Mouse (Mus musculus) adrenal gland, postnatal 14 days (tissue): ENCODE results near the gene Olfr95. TPM values are rescaled to one million over a fixed set of nuclear protein-coding genes. Genes with fewer than 3 reads are reported as not detected.
A peak's percentile ranks its signal among the peaks of the same experiment; 100 is the strongest.
"Not testable (repeated sequence)": the region's sequence is repeated elsewhere in the genome, so short reads cannot be mapped to it uniquely, and the experiment has no call there.

Source experiments
- DNase-seq: peaks from one replicate; pipeline ENCODE4 v3.0.0; 2021; ENCODE audit warnings: mixed read lengths
- long read RNA-seq, 2 experiments: library from polyadenylated mRNA; stranded (forward); transcript quantifications; one replicate each; pipeline ENCODE4 v2.0.0; 2021
- total RNA-seq: library from RNA; stranded (reverse); gene quantifications from 2 replicates; pipeline ENCODE4 v1.2.3, GENCODE M21; 2021

Olfr95 gene
- not detected in 2 replicates for total RNA-seq
- long read RNA-seq, experiment 1, result 0 reads
- long read RNA-seq, experiment 2, result 0 reads

DNA sequence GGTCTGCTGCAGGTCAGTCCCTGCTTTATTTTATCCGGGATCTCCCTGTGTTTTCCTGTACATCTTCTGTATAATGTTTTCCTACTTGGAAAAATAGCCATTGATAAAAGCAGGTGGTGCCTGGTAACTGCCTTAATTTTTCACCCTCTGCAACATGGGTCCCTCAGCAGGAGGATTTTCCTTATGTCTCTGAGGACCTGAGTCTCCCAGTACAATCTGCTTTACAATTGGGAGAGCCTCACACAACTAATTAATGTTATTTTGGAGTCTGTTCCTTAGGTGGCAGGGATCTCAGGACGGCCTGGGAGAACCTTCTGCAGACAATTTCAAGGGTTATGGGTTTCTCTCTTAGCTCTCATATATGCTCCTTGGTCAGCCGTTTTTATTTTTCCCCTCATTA lies at the start of gene Olfr95:
TSS of gene Olfr95 (minus strand) at position 101 of the 400 bp plus-strand sequence.
- no peak for DNase-seq

DNA sequence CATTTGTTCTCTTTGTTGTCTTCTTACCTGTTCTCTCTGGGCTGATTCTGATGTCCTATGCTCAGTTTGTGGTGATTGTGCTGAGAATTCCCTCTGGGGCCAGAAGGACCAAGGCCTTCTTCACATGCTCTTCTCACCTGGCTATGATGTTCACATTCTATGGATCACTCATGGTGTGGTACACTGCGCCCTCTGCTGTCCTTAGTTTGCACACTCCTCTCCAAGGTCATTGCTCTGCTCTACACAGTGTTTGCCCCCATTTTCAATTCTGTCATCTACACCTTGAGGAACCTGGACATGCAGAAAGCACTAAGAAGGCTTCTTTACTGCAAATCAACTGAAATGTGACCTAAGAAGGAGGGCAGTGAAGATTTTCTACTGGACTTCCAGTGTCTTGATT lies 37.6 kb upstream of the Olfr95 start:
- DNase-seq, result peak; percentile 9

DNA sequence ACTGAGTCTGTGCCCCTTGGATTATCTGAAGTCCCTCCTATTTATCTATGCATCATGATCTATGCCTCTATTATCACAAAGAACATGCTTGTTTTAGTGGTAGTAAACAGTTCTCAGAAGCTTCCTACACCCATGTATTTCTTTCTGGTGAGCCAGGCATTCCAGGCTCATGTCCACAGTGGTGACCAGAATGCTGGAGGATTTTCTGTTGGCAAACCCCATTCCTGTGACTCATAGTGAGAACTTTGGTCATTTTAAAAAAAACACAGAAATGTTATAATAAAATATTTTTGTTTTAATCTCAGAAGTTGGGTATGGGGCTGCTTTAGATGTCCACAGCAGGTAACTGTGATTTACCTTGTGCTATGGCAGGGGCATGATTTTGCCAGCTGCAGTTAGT lies 36.5 kb upstream of the Olfr95 start:
- no peak for DNase-seq

DNA sequence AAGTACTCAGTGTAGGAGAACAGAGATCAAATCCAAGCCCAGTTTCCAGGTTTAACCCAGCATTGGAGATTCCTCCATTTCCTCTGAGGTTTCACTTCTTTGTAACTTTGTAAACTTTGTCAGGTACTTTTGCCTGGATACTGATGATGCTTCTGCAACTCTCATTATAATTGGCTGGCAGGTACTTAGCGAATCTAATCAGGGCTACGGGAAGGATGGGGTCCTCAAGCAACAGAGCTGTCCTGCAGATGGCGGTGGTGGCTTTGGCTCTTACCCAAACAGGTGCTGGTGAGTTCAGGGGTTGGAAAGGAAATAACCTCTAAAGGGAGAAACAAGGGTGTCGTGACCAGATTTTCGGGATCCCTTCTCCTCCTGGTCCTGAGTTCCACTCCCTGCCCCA lies 33.8 kb upstream of the Olfr95 start:
- DNase-seq, result peak; percentile 43

DNA sequence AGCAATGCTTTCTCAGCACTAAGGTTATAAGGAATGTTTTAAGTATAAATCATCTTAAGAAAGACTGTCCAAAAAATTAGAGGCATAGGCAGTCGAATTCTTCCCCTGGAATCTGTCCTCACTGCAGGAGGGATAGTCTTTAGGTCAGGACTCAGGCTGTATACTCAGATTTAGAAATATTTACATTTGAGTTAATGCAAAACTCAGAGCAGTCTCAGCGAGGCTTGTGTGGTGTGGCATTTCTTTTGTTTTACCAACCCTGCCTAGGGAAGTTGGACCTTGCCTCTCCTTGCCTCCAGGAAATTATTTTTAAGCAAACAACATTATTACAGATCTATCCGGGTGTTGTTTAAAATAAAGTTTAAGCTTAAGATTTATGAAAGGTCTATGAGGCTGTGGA lies 29.3 kb upstream of the Olfr95 start:
- DNase-seq, result no peak

DNA sequence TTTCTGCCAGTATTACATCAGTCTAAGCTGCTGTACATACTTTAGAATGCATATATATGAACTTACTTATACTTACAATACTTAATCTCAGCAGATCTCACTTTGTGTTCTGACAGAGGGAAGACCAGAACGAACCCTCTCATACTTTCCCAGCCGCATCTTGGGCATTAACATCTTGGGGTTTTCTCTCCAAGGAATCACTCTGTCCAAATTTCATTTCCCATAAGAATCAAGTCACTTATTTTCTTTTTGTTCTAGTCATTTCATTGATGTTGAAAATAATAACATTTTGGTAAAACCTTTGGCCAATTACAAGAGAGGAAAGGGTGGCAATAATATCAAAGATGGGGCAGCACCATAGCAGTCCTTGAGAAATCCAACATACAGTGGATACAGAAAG lies 24.3 kb upstream of the Olfr95 start, which contains the start of gene Olfr97:
TSS of gene Olfr97 (minus strand) at position 101 of the 400 bp plus-strand sequence.
- not testable (repeated sequence) for DNase-seq

DNA sequence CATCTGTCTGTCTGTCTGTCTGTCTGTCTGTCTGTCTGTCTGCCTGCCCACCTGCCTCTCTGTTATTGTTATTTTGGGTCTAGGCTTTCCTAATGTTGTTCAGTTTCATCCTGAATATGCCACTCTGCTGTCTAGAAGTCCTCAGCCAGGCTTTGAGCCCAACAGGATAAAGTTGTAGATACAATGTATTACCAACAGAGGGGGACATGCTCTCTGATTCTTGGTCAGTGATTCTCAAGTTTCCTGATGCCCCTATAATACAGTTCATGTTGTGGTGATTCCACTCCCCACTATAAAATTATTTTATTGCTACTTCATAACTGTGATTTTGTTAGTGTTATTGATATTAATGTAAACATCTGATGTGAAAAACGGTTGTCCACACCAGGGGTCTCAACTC lies 9.0 kb upstream of the Olfr95 start:
- no peak for DNase-seq

DNA sequence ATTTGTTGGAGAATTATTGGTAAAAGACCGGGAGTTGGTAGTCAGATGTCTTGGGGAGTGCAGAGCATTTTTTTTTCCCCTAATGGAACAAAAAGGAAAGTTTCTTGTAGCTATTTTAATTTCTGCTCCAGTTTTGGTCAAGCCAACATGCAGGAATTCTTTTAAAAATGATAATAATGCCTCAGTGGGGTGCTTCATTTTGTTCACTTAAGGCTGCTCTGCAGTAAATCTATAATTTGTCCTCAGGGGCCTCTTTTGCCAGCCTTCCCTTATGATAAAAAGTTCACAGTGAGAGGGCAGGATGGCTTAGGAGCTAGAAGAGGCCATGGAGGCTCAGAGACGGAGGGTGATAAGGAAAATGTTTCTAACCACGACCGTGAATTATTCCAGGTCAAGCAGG lies 6.9 kb upstream of the Olfr95 start, which contains the start of gene Olfr96:
TSS of gene Olfr96 (plus strand) at position 301 of the 400 bp plus-strand sequence.
- no peak for DNase-seq

DNA sequence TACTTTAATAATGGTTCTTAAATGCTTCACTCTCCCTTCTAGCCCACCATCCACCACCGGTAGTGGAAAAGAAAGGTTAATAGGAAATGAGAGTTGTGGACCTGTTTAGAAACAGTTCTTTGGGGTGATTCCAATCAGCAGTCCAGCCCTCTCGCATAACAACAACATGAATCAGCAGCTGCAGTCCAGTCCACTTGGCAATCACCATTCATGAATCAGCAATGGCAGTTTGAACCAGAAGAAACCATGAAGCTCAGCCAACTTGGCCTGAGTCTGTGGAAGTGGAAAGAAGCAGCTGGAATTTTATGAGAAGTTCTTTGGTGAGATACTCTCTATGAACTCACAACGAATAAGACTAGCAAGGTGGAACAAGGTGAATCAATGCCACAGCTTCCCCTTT lies 5.6 kb upstream of the Olfr95 start:
- peak; percentile 32 for DNase-seq

DNA sequence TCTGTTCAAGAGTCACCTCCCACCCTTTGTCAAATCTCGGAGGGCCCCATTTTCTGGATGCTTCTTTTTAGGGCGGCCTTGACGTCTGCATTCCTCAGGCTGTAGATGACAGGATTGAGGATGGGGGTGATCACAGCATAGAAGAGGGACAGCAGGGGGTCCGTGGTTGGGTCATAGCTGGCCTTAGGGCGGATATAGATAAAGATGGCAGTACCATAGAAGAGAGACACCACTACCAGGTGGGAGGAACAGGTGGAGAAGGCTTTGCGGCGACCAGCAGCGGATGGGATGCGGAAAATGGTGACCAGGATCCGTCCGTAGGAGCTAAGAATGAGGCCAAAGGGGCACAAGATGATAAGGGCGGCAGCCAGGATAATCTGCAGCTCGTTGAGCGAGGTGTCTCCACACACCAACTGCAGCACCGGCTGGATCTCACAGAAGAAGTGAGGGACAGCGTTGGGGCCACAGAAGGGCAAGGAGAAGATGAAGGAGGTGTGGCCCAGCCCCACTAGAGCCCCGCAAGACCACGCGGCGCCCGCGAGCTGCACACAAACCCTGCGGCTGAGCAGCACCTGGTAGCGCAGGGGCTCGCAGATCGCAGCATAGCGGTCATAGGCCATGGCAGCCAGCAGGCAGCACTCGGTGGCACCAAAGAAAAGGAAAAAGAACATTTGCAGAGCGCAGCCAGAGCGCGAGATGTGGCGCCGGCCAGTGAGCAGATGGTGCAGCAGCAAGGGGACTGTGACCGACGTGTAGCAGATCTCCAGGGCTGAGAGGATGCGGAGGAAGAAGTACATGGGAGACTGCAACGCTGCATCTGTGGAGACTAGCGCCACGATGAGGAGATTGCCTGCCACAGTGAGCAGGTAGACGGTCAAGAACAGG lies 1.8 kb downstream of the Olfr95 start:
- no peak for DNase-seq

DNA sequence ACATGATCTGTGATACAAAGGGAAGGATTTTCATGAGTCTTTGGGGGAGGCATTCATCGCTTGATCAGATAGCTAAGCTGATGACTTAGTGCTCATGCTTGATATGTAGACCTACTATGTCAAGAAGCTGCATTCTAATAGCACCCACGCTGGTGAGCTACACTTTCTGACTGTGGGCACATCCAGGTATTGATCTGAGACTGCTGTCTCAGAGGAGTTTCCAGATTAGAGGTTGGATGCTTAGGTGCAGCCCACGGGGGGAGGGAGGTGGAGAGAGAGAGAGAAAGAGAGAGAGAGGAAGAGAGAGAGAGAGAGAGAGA lies 9.0 kb downstream of the Olfr95 start:
- DNase-seq, result no peak

DNA sequence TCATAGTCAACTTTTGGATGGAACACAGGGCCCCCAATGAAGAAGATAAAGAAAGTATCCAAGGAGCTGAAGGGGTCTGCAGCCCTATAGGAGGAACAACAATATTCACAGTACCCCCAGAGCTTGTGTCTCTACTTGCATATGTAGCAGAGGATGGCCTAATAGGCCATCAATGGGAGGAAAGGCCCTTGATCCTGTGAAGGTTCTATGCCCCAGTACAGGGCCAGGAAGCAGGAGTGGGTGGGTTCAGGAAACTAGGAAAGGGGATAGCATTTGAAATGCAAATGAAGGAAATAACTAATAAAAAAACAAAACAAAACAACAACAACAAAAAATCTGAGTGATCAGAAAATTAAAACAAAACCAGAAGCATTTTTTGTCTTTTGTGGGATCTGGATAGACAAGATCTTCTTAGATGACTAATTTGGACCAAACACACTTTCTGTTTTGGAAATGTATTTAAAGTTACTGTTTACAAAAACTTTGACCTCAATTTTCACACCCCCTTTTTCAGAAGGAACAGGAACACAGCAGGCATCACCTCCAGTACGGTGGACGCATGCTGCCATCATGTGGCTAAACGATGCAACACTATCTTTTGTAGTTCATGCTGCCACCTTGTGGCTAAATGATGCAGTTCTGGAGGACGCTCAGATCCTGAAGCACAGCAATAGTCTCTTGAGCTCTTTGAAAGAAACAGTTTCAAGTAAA lies 9.6 kb downstream of the Olfr95 start:
- peak; percentile 85 for DNase-seq

DNA sequence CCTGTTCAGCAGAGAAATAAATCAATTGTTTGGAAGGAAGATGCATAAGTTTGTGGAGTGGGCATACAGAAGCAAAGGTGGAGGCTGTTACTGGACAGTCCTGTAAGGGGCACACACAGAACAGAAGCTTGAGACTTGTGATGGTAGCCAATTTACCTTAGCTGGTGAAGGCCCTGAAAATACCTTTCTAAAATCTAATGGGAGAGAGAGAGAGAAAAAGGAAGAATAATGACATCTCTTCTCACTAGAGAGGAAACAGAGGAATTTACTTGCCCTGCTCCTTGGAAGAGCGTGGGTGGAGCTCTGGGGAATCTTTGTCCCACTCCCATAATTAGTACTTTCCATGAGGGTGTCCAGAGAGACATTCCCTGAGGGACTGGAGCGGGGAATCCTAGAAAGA lies 12.0 kb downstream of the Olfr95 start, which contains the start of gene Olfr94:
TSS of gene Olfr94 (minus strand) at position 101 of the 400 bp plus-strand sequence.
- DNase-seq, result no peak

DNA sequence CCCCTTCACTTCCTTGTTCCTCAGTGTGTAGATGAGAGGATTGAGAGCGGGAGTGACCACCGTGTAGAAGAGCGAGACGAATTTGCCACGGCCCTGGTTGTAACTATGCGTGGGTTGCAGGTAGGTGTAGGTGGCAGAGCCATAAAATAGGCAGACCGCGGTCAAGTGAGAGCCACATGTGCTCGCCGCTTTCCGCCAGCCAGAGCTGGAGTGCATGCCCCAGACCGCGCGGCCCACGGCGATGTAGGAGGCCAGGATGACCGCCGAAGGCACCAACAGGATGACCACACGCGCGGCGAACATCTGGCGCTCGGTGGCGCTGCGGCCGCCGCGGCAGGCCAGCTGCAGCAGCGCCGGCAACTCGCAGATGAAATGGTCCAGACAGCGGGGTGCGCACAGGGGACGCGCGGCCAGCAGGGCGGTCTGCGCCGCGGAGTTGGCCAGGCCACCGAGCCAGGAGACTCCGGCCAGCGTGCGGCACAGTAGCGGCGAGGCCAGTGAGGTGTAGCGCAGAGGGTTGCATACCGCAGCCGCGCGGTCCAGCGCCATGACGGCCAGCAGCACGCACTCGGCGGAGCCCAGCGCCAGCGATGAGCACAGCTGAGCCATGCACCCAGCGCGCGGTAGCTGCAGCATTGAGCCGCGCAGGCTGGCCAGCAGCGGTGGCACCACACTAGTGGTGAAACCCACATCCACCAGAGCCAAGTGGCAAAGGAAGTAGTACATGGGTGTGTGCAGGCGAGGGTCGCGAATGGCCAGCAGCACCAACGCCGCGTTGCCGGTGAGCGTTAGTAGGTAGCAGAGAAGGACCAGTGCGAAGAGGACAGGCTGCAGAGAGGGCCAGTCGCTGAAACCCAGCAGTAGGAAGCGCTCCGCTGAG lies 15.8 kb downstream of the Olfr95 start:
- peak; percentile 13 for DNase-seq

DNA sequence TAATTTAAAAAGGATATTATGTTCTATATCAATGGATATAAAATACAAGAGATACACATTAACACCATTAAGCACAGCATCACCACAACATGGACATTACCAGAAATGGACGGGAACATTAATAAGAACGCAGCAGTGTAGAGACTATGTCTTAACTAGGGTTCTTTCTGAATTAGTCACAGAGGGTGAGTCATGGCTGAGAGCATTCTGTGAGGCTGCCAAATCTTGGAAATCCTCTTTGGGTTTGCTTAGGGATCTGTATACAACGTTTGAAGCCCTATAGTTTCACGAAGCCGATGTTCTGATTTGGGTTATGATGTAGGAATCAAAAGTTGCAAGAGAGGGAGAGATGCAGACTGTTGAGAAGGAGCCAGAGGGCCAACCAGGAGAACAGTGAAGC lies 18.1 kb downstream of the Olfr95 start:
- peak; percentile 17 for DNase-seq

DNA sequence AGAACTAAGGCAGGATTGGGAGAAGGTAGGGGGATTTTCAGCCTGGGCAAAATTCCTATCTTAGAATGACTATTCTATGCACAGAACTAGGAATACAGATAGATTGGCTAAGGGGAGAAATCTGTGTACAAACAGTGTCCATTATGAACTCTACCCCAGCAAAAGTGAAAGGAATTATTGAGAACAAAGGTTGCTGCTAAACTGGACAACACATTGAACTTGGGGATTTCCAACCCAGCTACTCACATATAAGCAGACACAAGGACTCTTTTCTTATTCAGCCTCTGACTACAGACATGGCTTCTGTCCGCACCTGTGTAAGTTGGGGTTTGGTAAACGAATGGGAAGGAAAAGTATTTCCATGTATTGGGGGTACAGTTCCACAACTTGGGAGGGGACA lies 19.3 kb downstream of the Olfr95 start, which contains the start of gene Ubd:
TSS of gene Ubd (plus strand) at position 237 of the 400 bp plus-strand sequence.
- no peak for DNase-seq

DNA sequence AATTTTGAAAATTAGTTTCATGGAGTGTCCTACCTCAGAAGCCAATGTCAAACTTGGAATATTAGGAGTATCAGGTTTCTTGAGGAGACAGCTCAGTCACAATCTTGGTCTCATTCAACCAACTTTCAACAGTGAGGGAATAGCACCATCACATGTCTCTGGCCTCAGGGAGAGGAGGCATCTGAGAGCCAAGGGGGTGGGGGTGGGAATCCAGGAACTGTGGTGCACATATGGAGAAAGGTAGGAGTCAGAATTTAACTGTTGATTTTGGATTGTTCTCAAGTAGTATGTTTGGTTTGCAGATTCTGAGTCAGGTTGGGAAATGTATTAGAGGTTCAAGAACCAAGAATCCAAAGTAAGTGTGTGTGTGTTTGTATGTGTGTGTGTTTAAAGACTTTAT lies 19.9 kb downstream of the Olfr95 start:
- DNase-seq, result no peak

DNA sequence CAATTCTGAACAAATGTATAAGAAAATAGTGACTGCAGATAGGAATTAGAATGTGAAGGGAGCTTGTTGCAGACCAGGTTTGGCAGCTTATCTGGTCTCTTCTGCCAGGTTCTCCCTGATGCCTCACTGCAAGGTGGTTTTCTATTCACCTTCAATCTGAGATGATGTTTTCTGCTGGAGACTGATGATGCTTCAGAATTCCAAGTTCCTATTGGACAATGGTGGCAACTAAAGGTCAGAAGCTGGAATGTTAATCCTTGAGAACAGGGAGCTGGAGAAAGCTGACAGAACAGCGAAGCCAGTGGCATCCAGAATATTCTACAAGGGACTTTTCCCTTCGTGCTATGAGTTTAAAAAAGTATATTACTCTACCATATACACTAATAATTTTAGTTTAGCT lies 22.2 kb downstream of the Olfr95 start:
- peak; percentile 46 for DNase-seq

DNA sequence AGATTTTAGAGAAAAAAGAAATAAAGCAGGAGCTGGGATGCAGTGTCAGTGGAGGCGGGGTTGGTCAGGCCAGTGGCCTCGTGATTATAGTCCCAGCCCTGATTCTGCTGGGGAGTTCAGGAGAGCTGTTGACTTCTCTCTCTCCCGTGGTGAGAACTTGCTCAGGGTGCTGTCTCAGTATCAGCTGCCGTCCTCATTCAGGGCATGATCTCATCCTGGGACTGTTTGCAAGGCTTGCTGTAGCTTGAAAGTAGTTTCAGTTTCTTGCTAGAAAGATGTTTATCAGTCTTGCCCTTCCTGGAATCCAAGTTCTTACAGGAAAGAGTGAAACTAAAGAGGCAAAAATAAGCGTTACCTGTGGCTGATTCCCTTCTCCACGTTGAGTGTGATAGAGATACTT lies 27.4 kb downstream of the Olfr95 start:
- DNase-seq, result no peak

DNA sequence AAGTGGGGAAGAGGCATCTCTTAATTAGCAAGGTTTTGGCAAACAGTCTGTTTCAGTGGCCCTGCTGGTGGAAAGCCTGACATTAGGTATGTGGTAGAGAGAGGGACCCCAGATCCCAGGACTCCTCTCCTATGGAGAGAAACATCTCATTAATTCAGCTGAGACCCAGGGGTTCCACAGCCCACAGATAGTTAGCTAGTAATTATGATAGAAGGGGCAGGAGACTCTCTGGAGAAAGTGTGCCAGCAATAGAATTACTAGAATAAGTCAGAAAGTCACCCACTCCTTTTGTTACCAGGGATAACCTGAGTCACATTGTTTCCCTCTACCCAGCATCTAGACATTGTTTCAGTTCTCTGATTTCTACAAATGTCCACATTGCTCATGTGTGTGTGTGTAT lies 51.5 kb downstream of the Olfr95 start, which contains the start of gene Olfr93:
TSS of gene Olfr93 (minus strand) at position 101 of the 400 bp plus-strand sequence.
- no peak for DNase-seq
